Mouse (Mus musculus) G1E (cell line): Measurements from ENCODE around the gene Daam1.

Source experiments
- CTCF ChIP-seq: IDR thresholded peaks from 2 replicates; pipeline ENCODE4 v1.5.1; 2012; ENCODE audit warnings: low read depth, low read length, inconsistent platforms, mixed read lengths
- GATA1 ChIP-seq: IDR thresholded peaks from 2 replicates; pipeline ENCODE4 v1.6.1; 2012; ENCODE audit warnings: borderline replicate concordance, low read length, inconsistent platforms, mixed read lengths
- GATA2 ChIP-seq: IDR thresholded peaks from 2 replicates; pipeline ENCODE4 v1.6.1; 2012; ENCODE audit warnings: low read depth, low read length, inconsistent platforms, borderline replicate concordance

GRCm38 (mm10) chr12:71881477-71881876, 50.6 kb downstream of the Daam1 start:
- no peak for TF ChIP-seq CTCF
- no peak for TF ChIP-seq GATA1
- TF ChIP-seq GATA2, result no peak
